Mouse (Mus musculus): ENCODE data around the gene Mamdc2.
"Not testable (repeated sequence)": the region's sequence is repeated elsewhere in the genome, so short reads cannot be mapped to it uniquely, and the experiment has no call there.

The Mamdc2 gene

DNA sequence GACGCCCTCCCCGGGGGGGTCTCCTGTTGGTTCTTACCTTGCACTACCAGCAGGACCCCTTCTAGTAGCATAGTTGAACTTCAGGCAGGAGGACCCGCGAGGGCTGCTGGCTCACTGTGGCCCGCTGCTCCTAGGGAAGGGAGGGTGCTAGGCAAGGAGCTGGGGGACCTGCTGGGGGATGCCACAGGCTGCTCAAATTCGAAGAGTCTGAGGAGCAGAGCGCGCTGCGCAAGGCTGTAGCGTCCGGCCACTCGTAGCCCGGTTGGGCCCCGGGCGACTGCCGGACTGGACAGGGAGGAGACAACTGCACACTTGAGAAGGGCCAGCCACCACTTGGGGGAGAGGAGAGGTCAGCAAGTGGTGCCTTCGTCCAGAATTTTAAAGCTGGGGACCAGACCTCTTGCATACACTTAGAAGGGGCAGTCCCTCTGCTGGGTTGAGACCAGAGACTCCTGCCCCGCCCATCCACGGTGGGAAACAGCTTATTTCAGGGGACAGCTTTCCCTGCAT is at the start of gene Mamdc2:
TSS of gene Mamdc2 (minus strand) at position 455 of the 510 bp plus-strand sequence.
- DNase-seq, result peak; percentile 7

DNA sequence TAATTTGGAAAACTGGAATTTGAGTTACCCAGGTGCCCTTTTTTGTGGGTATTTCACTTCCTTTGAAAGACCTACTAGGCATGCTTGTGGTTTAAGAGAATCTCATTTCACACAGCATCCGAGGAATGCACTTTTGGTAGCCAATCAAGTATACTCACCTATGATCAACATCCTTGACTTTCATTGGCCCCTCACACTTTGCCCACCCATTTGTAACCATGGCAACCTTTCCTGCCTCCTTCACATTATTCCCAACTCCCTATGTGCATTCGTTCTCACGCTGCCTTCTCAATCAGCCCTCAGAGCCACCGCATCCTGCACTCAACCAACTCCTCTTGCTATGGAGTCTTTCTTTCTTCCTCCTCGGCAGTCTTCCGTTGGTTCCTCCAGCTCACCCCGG is 49.8 kb upstream of the Mamdc2 start:
- DNase-seq, result no peak

DNA sequence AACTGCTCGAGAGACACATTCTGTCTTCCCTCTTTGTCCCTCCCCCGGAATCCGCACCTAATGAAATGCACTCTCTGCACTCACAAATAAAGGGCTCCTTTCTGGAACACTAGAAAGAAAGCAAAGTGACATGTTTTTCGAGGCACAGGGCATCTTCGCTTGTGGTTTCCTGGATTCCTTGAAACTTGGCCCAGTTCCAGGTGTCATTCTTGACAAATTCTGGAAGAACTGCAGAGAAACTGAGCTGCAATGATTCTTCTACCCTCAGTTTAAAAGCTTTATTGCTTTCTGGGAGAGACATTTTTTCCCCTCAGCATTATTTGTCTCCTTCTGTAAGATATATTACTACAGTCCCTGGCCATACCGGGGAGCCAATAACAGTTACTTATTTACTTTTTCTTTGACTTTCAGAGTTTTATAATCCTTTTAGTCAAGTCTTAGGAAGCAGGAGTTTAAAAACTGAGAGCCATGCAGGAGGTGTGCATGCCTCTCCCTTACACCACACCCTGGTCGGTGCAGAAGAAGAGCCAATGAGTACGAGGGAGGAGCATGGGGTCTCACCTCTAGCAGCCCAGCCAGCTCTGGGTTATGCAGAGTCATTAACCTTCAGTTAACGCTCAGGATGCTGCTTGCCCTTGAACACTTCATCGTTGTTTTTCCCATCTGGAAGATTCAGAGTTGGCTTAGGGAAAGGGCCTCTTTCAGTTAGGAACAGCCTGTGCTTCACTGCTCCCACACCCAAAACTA is 49.1 kb upstream of the Mamdc2 start:
- DNase-seq, result no peak

- peak; percentile 15 for DNase-seq
Measured at GRCm38 (mm10) chr19:23496536-23496935, 48.3 kb upstream of the Mamdc2 start.

- no peak for DNase-seq
Measured at GRCm38 (mm10) chr19:23492663-23493062, 44.4 kb upstream of the Mamdc2 start.

- DNase-seq, result not testable (repeated sequence)
Measured at GRCm38 (mm10) chr19:23490703-23491102, 42.5 kb upstream of the Mamdc2 start.

- DNase-seq, result no peak
Measured at GRCm38 (mm10) chr19:23489780-23490179, 41.5 kb upstream of the Mamdc2 start.

- DNase-seq, result no peak
Measured at GRCm38 (mm10) chr19:23487421-23487820, 39.2 kb upstream of the Mamdc2 start.

DNA sequence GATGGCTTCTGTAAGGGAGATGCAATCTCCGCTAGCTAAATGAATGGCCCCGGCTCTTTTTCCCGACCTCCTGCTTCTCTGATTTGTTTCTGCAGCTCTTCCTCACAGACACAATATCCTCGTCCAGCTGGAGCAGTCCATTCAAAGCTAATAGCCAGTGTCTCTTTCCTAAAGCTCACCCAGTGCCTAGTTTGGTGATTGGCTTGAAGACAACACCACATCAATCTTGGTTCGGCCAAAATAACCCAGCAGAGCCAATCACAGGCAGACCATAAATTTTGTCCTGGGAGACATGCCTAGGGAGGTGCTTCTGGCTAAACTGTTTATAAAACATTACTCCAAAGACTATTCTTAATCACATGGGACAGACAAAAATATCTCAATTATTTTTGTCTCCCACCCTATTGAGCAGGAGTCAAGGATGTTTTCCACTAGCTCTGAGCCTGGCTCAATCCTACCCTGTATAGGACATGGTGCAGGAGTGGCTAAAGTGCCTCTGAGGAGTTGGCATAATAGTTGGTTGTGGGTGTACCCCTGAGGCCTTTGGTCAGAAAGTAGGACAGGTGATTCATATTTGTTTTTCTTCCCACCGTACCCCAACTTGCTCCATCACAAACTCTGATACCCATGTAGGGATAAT is 38.5 kb upstream of the Mamdc2 start:
- DNase-seq, result no peak

GRCm38 (mm10) chr19:23485940-23486600 is 37.8 kb upstream of the Mamdc2 start:
- DNase-seq, result no peak

DNA sequence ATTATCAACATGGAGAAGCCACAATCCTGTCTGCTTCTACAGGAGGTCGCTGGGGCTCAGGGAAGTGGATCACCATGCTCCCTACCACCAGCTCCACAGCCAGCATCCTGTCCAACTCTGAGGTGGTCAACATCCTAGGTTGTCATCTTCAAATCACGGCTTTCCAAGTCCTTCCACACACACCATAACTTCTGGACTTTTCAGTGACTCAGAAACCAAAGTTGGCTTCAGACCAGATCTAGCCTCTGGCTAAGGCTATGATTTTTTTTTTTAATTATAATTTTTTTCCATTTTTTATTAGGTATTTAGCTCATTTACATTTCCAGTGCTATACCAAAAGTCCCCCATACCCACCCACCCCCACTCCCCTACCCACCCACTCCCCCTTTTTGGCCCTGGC is 34.3 kb upstream of the Mamdc2 start:
- DNase-seq, result not testable (repeated sequence)

DNA sequence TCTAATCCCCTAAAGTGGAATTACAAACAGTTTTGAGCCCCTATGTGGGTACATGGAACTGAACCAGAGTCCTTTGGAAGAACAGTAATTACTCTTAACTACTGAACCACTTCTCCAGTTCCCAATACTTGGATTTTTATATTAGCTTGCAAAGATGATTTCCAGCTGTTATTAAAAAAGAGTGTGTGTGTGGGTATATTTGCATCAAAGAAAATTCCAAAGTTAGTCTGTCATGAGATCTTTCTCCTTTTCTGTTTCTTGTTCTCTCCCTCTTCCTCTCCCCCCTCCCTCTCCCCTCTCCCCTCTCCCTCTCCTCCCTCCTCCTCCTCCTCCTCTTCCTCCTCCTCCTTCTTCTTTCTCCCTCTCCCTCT is 31.3 kb upstream of the Mamdc2 start:
- DNase-seq, result no peak

GRCm38 (mm10) chr19:23478895-23479596 is 30.8 kb upstream of the Mamdc2 start:
- DNase-seq, result peak; percentile 24

- DNase-seq, result no peak
Measured at GRCm38 (mm10) chr19:23477826-23478225, 29.6 kb upstream of the Mamdc2 start.

- DNase-seq, result no peak
Measured at GRCm38 (mm10) chr19:23467866-23468265, 19.6 kb upstream of the Mamdc2 start.

DNA sequence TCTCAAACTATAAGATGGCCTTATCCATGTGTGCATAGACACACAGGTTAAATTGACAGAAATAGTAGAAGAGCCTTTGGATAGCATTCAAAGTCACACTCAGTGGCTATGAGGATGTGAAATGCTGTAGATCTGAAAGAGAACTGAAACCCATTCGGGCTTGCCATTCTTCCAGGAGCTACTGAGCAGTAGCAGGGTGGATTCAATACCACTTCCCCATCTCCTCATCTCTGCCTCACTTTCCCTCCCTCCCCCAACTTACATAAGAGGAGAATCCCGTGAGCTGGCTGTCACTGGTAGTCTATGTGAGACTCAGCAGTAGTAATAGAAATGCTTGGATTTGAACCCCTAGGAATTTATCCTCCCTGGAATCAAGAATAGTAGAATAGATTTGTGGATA is 18.8 kb upstream of the Mamdc2 start:
- DNase-seq, result no peak

DNA sequence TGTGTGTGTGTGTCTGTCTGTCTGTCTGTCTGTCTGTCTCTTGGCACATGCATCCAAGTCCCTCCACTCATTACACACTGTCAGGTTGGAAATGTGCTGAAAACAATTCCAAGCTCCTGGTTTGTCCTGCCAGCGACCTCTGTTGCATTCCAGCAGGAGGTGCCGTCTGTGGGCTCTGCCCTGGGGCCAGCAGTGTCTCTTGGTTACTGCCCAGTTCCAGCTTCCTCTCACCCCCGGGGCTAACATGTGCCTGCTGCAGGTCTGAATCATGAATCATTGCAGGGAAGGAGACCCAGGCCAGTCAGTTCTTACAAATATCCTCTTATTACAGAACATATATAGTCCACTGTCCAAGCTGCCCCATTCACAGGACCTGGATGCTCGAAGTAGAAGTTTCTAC is 9.2 kb upstream of the Mamdc2 start:
- no peak for DNase-seq

DNA sequence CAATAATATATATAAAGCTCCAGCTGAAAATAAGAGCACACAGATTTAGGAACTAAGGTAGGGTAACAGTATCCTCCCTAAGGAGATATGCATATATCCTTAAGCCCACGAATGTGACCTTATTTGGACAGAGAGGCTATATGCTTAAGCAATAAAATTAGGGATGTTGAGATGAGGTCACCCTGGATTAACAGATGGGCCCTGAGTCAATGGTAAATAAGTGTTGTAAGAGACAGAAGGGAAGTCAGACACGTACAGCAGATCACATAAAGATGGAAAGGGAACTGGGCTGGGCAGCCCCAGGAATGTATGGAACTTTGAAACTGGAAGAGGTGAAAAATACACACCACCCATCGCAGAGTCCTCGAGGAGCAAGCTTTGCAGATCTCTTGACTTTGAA is 3.1 kb upstream of the Mamdc2 start:
- no peak for DNase-seq

- peak; percentile 7 for DNase-seq
Measured at GRCm38 (mm10) chr19:23447221-23447987, 838 bp downstream of the Mamdc2 start.

GRCm38 (mm10) chr19:23444910-23445845 is 3.1 kb downstream of the Mamdc2 start:
- DNase-seq, result peak; percentile 3

DNA sequence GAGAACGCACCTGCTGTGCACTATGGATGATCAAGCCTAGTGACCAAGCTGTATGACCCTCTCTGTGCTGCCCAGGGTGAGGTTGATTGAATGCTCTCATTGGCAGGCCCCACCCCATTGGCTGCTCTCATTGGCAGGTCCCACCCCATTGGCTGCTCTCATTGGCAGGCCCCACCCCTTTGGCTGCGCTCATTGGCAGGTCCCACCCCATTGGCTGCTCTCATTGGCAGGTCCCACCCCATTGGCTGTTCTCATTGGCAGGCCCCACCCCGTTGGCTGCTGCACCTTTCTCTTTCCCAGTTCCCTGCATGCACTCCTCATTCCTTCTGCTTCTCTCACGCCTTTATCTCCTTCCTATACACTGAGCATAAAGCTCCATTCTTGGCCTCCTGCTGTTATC is 12.5 kb downstream of the Mamdc2 start:
- DNase-seq, result no peak
